Mouse (Mus musculus) E14TG2a.4 (cell line): ENCODE measurements around the gene Ttll11.

Source experiments
- H3K27me3 ChIP-seq: 2 replicates; pipeline ENCODE4 v1.6.1; 2014; ENCODE audit warnings: low read length, control low read depth; ENCODE audit not compliant: insufficient read depth
- H3K36me3 ChIP-seq: 2 replicates; pipeline ENCODE4 v1.6.1; 2014; ENCODE audit warnings: low read length, control low read depth; ENCODE audit not compliant: insufficient read depth
- H3K4me1 ChIP-seq: replicated peaks from 2 replicates; pipeline ENCODE4 v1.6.1; 2014; ENCODE audit warnings: low read depth, low read length, control low read depth
- H3K4me3 ChIP-seq: replicated peaks from 2 replicates; pipeline ENCODE4 v1.5.1; 2014; ENCODE audit warnings: mild to moderate bottlenecking, low read length
- H3K9me3 ChIP-seq: 2 replicates; pipeline ENCODE4 v1.6.1; 2014; ENCODE audit warnings: low read length, control low read depth
- CTCF ChIP-seq: conservative IDR thresholded peaks from 2 replicates; pipeline ENCODE4 v1.5.1; 2014; ENCODE audit warnings: low read length
- NANOG ChIP-seq: IDR thresholded peaks from 2 replicates; pipeline ENCODE4 v1.6.1; 2014; ENCODE audit warnings: borderline replicate concordance, low read length, mixed read lengths
- POU5F1 ChIP-seq: IDR thresholded peaks from 2 replicates; pipeline ENCODE4 v1.6.1; 2014; ENCODE audit warnings: low read length, borderline replicate concordance

The Ttll11 gene

GRCm38 (mm10) chr2:35829136-35829535, 150.6 kb downstream of the Ttll11 start:
- Histone ChIP-seq H3K36me3 (no peaks in the 10 kb centered on the region), H3K4me3 (no peak overlapping the region), H3K4me1 (no peaks in the 10 kb centered on the region), H3K27me3 (peaks cover 26% of the 10 kb centered on the region), H3K9me3 (peaks cover 6% of the 10 kb centered on the region; the same call in 1 of the 2 replicates)
- TF ChIP-seq NANOG (no peak), POU5F1 (no peak), CTCF (no peak)

- H3K4me3 ChIP-seq, result no peak overlapping the region
- H3K4me1 ChIP-seq, result no peaks in the 10 kb centered on the region
- TF ChIP-seq CTCF (no peak), NANOG (no peak), POU5F1 (no peak)
- H3K36me3 ChIP-seq, result no peaks in the 10 kb centered on the region
- peaks cover 26% of the 10 kb centered on the region for H3K27me3 ChIP-seq
- peaks cover 5% of the 10 kb centered on the region; the same call in 1 of the 2 replicates for H3K9me3 ChIP-seq
Measured at GRCm38 (mm10) chr2:35827886-35828285, 151.8 kb downstream of the Ttll11 start.

GRCm38 (mm10) chr2:35825157-35825556, 154.6 kb downstream of the Ttll11 start:
- peaks cover 5% of the 10 kb centered on the region; the same call in 1 of the 2 replicates for H3K9me3 ChIP-seq
- H3K27me3 ChIP-seq, result peaks cover 29% of the 10 kb centered on the region
- H3K36me3 ChIP-seq, result no peaks in the 10 kb centered on the region
- no peak overlapping the region for H3K4me3 ChIP-seq
- TF ChIP-seq CTCF, result no peak
- no peaks in the 10 kb centered on the region for H3K4me1 ChIP-seq

GRCm38 (mm10) chr2:35823589-35823988, 156.1 kb downstream of the Ttll11 start:
- H3K27me3 ChIP-seq, result peaks cover 22% of the 10 kb centered on the region
- TF ChIP-seq NANOG (no peak), CTCF (no peak), POU5F1 (no peak)
- H3K4me3 ChIP-seq, result no peak overlapping the region
- H3K4me1 ChIP-seq, result no peaks in the 10 kb centered on the region
- H3K36me3 ChIP-seq, result no peaks in the 10 kb centered on the region
- H3K9me3 ChIP-seq, result peaks cover 5% of the 10 kb centered on the region; the same call in 1 of the 2 replicates

- Histone ChIP-seq H3K36me3 (no peaks in the 10 kb centered on the region), H3K4me3 (no peak overlapping the region), H3K27me3 (peaks cover 18% of the 10 kb centered on the region), H3K4me1 (no peaks in the 10 kb centered on the region), H3K9me3 (no peaks in the 10 kb centered on the region)
- no peak for TF ChIP-seq POU5F1
- no peak for TF ChIP-seq NANOG
- no peak for TF ChIP-seq CTCF
Measured at GRCm38 (mm10) chr2:35818883-35819282, 160.8 kb downstream of the Ttll11 start.

GRCm38 (mm10) chr2:35816056-35816661, 163.6 kb downstream of the Ttll11 start:
- Histone ChIP-seq H3K4me3 (no peak overlapping the region), H3K4me1 (no peaks in the 10 kb centered on the region), H3K36me3 (no peaks in the 10 kb centered on the region), H3K9me3 (no peaks in the 10 kb centered on the region), H3K27me3 (peaks cover 14% of the 10 kb centered on the region)
- TF ChIP-seq CTCF, result no peak
- no peak for TF ChIP-seq POU5F1
- no peak for TF ChIP-seq NANOG

GRCm38 (mm10) chr2:35812561-35812933, 167.2 kb downstream of the Ttll11 start:
- Histone ChIP-seq H3K36me3 (no peaks in the 10 kb centered on the region), H3K27me3 (peaks cover 6% of the 10 kb centered on the region), H3K4me3 (no peak overlapping the region), H3K9me3 (no peaks in the 10 kb centered on the region), H3K4me1 (no peaks in the 10 kb centered on the region)
- TF ChIP-seq POU5F1 (no peak), NANOG (no peak), CTCF (no peak)

GRCm38 (mm10) chr2:35811801-35812560, 167.7 kb downstream of the Ttll11 start:
- Histone ChIP-seq H3K4me3 (no peak overlapping the region), H3K4me1 (no peaks in the 10 kb centered on the region), H3K27me3 (peaks cover 6% of the 10 kb centered on the region), H3K9me3 (no peaks in the 10 kb centered on the region), H3K36me3 (no peaks in the 10 kb centered on the region)
- TF ChIP-seq CTCF (no peak), POU5F1 (no peak), NANOG (no peak)

- H3K4me3 ChIP-seq, result no peak overlapping the region
- H3K9me3 ChIP-seq, result no peaks in the 10 kb centered on the region
- no peaks in the 10 kb centered on the region for H3K36me3 ChIP-seq
- no peaks in the 10 kb centered on the region for H3K4me1 ChIP-seq
- peaks cover under 1% of the 10 kb centered on the region for H3K27me3 ChIP-seq
- TF ChIP-seq POU5F1 (no peak), NANOG (no peak), CTCF (no peak)
Measured at GRCm38 (mm10) chr2:35810027-35810426, 169.7 kb downstream of the Ttll11 start.
